Mouse (Mus musculus) E14TG2a.4 (cell line): ENCODE measurements around the gene Cd163l1.
A peak's percentile ranks its signal among the peaks of the same experiment; 100 is the strongest.

Experiments used
- H3K27me3 ChIP-seq: 2 replicates; pipeline ENCODE4 v1.6.1; 2014; ENCODE audit warnings: low read length, control low read depth; ENCODE audit not compliant: insufficient read depth
- H3K36me3 ChIP-seq: 2 replicates; pipeline ENCODE4 v1.6.1; 2014; ENCODE audit warnings: low read length, control low read depth; ENCODE audit not compliant: insufficient read depth
- H3K4me1 ChIP-seq: replicated peaks from 2 replicates; pipeline ENCODE4 v1.6.1; 2014; ENCODE audit warnings: low read depth, low read length, control low read depth
- H3K4me3 ChIP-seq: replicated peaks from 2 replicates; pipeline ENCODE4 v1.5.1; 2014; ENCODE audit warnings: mild to moderate bottlenecking, low read length
- H3K9me3 ChIP-seq: 2 replicates; pipeline ENCODE4 v1.6.1; 2014; ENCODE audit warnings: low read length, control low read depth
- CTCF ChIP-seq: conservative IDR thresholded peaks from 2 replicates; pipeline ENCODE4 v1.5.1; 2014; ENCODE audit warnings: low read length
- NANOG ChIP-seq: IDR thresholded peaks from 2 replicates; pipeline ENCODE4 v1.6.1; 2014; ENCODE audit warnings: borderline replicate concordance, low read length, mixed read lengths
- POU5F1 ChIP-seq: IDR thresholded peaks from 2 replicates; pipeline ENCODE4 v1.6.1; 2014; ENCODE audit warnings: low read length, borderline replicate concordance

The Cd163l1 gene

GRCm38 (mm10) chr7:140205864-140206263, 12.2 kb upstream of the Cd163l1 start, which contains the start of gene Olfr524:
TSS of gene Olfr524 (minus strand) at chr7:140205964.
- Histone ChIP-seq H3K27me3 (peaks cover 13% of the 10 kb centered on the region; the same call in 1 of the 2 replicates), H3K4me3 (no peak within 1 kb of the TSS), H3K36me3 (no peaks in the 10 kb centered on the region), H3K4me1 (no peaks in the 10 kb centered on the region), H3K9me3 (no peaks in the 10 kb centered on the region)
- no peak for TF ChIP-seq CTCF
- no peak for TF ChIP-seq NANOG
- TF ChIP-seq POU5F1 = no peak

- Histone ChIP-seq H3K36me3 (no peaks in the 10 kb centered on the region), H3K27me3 (peaks cover 13% of the 10 kb centered on the region; the same call in 1 of the 2 replicates), H3K4me3 (no peak overlapping the region), H3K4me1 (no peaks in the 10 kb centered on the region), H3K9me3 (no peaks in the 10 kb centered on the region)
- TF ChIP-seq NANOG = no peak
- TF ChIP-seq POU5F1 = no peak
- no peak for TF ChIP-seq CTCF
Observed at GRCm38 (mm10) chr7:140206904-140207303, 11.2 kb upstream of the Cd163l1 start.

DNA sequence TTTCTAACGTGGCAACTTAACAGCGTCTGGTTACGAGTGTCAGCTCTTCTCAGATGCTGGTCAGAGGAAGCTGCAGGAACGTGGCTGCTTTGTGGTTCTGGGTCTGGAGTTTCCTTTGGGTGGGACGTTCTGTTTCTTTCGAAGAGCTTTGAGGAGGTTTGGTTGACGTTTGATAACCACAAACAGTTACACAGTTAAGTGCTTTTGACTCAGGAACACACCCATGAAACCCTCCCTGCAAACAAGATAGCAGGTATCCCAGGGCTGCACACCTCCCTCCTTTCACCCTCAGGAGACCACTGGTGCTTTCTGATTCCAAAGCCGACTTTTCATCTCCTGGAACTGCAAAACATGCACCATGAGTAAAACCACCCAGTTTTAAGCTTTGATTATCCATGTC, 9.9 kb upstream of the Cd163l1 start:
- H3K4me3 ChIP-seq = no peak overlapping the region
- H3K36me3 ChIP-seq = no peaks in the 10 kb centered on the region
- TF ChIP-seq CTCF = no peak
- no peak for TF ChIP-seq POU5F1
- no peak for TF ChIP-seq NANOG
- H3K4me1 ChIP-seq = no peaks in the 10 kb centered on the region
- 0 out of 2 replicates have a peak, but pooled peaks cover 7% of the 10 kb centered on the region for H3K27me3 ChIP-seq
- H3K9me3 ChIP-seq = peaks cover 3% of the 10 kb centered on the region; the same call in 1 of the 2 replicates

GRCm38 (mm10) chr7:140208677-140209076, 9.4 kb upstream of the Cd163l1 start:
- Histone ChIP-seq H3K27me3 (peaks cover 4% of the 10 kb centered on the region; the same call in 1 of the 2 replicates), H3K9me3 (peaks cover 3% of the 10 kb centered on the region; the same call in 1 of the 2 replicates), H3K4me3 (no peak overlapping the region), H3K4me1 (no peaks in the 10 kb centered on the region), H3K36me3 (no peaks in the 10 kb centered on the region)
- TF ChIP-seq NANOG (no peak), POU5F1 (no peak), CTCF (no peak)

GRCm38 (mm10) chr7:140213841-140214240, 4.2 kb upstream of the Cd163l1 start:
- H3K4me3 ChIP-seq = no peak overlapping the region
- H3K9me3 ChIP-seq = peaks cover 8% of the 10 kb centered on the region; the same call in 1 of the 2 replicates
- TF ChIP-seq POU5F1 = no peak
- no peak for TF ChIP-seq NANOG
- TF ChIP-seq CTCF = no peak
- peaks cover 2% of the 10 kb centered on the region; the same call in 1 of the 2 replicates for H3K27me3 ChIP-seq
- H3K4me1 ChIP-seq = no peaks in the 10 kb centered on the region
- no peaks in the 10 kb centered on the region for H3K36me3 ChIP-seq

- H3K4me1 ChIP-seq = peaks cover 1% of the 10 kb centered on the region
- no peaks in the 10 kb centered on the region for H3K36me3 ChIP-seq
- H3K9me3 ChIP-seq = peaks cover 11% of the 10 kb centered on the region; the same call in 1 of the 2 replicates
- peaks cover 12% of the 10 kb centered on the region; the same call in 1 of the 2 replicates for H3K27me3 ChIP-seq
- H3K4me3 ChIP-seq = no peak overlapping the region
- TF ChIP-seq POU5F1 (no peak), CTCF (no peak), NANOG (no peak)
Observed at GRCm38 (mm10) chr7:140219268-140219667, 1.2 kb downstream of the Cd163l1 start.

- Histone ChIP-seq H3K9me3 (peaks cover 11% of the 10 kb centered on the region; the same call in 1 of the 2 replicates), H3K4me1 (peaks cover 7% of the 10 kb centered on the region), H3K4me3 (no peak overlapping the region), H3K36me3 (no peaks in the 10 kb centered on the region), H3K27me3 (peaks cover 16% of the 10 kb centered on the region; the same call in 1 of the 2 replicates)
- no peak for TF ChIP-seq CTCF
- TF ChIP-seq NANOG = no peak
- no peak for TF ChIP-seq POU5F1
Observed at GRCm38 (mm10) chr7:140220375-140220774, 2.3 kb downstream of the Cd163l1 start.

DNA sequence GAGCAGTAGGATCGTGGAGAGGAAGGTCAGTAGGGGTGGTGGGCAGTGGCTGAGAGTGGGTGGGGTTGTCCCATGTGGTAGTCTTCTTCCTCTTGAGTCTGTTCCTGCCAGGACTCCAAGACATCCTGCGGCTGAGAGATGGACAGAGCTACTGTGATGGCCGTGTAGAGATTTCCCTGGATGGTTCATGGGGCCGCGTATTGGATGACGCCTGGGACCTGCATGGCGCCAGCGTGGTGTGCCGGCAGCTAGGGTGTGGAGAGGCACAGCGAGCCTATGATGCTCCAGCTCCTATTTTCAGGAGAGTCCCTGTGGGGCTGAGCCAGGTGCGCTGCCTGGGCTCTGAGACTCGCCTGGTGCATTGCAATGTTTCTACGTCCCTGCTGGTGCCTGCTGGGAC, 6.1 kb downstream of the Cd163l1 start:
- H3K9me3 ChIP-seq = peaks cover 6% of the 10 kb centered on the region; the same call in 1 of the 2 replicates
- H3K27me3 ChIP-seq = peaks cover 30% of the 10 kb centered on the region
- H3K4me3 ChIP-seq = peak overlapping the region; percentile 65
- H3K36me3 ChIP-seq = no peaks in the 10 kb centered on the region
- no peak for TF ChIP-seq CTCF
- TF ChIP-seq NANOG = no peak
- TF ChIP-seq POU5F1 = no peak
- peaks cover 16% of the 10 kb centered on the region for H3K4me1 ChIP-seq
